Mouse (Mus musculus) intestine, embryonic 14.5 days (tissue): Measurements from ENCODE around the gene Snx29. TPM values are rescaled to one million over a fixed set of nuclear protein-coding genes. Genes with fewer than 3 reads are reported as not detected.

Experiments
- ATAC-seq: fragments of 200-750 bp; cut with Nextera tagmentation; replicated peaks from 2 replicates; pipeline ENCODE4 v1.8.0; 2017; ENCODE audit warnings: low read depth, moderate number of reproducible peaks, moderate TSS enrichment, moderate library complexity; ENCODE audit not compliant: low FRiP score, low TSS enrichment
- DNase-seq: peaks from one replicate; pipeline ENCODE4 v3.0.0-alpha.2; 2018; ENCODE audit warnings: low spot score
- H3K27ac ChIP-seq: fragments of 300-500 bp; sonication (generic); 2 replicates; pipeline ENCODE4 v1.5.1; 2014; ENCODE audit warnings: low read depth, mild to moderate bottlenecking, control low read depth
- H3K27me3 ChIP-seq: fragments of 300-500 bp; sonication (generic); replicated peaks from 2 replicates; pipeline ENCODE4 v1.6.1; 2014; ENCODE audit warnings: low read length, control low read depth; ENCODE audit not compliant: control insufficient read depth, insufficient read depth
- H3K36me3 ChIP-seq: fragments of 300-500 bp; sonication (generic); 2 replicates; pipeline ENCODE4 v1.6.1; 2014; ENCODE audit warnings: low read length, control low read depth; ENCODE audit not compliant: control insufficient read depth, insufficient read depth
- H3K4me1 ChIP-seq: fragments of 300-500 bp; sonication (generic); replicated peaks from 2 replicates; pipeline ENCODE4 v1.6.1; 2014; ENCODE audit warnings: low read length, control low read depth, mixed read lengths; ENCODE audit not compliant: control insufficient read depth, insufficient read depth
- H3K4me2 ChIP-seq: fragments of 300-500 bp; sonication (generic); 2 replicates; pipeline ENCODE4 v1.6.1; 2014; ENCODE audit warnings: low read length
- H3K4me3 ChIP-seq: fragments of 300-500 bp; sonication (generic); 2 replicates; pipeline ENCODE4 v1.5.1; 2014; ENCODE audit warnings: low read depth, low read length, control low read depth, mixed read lengths
- H3K9ac ChIP-seq: fragments of 300-500 bp; sonication (generic); 2 replicates; pipeline ENCODE4 v1.6.1; 2014; ENCODE audit warnings: mild to moderate bottlenecking, low read length
- H3K9me3 ChIP-seq: fragments of 300-500 bp; sonication (generic); 2 replicates; pipeline ENCODE4 v1.6.1; 2016; ENCODE audit warnings: low read length, control low read depth; ENCODE audit not compliant: control insufficient read depth
- WGBS: fragments of 180-500 bp; shearing (Covaris S2); extraction: QIAGEN DNeasy Blood & Tissue Kit; methylation state at CpG from one replicate; pipeline ENCODE4 v1.1.7; 2014; 5-methylcytosine and 5-hydroxymethylcytosine counted together
- polyA plus RNA-seq: library from polyadenylated mRNA; unstranded; fragments of >200 nt; fragmentation: Nextera tagmentation; extraction: Ambion mirVana; gene quantifications from 2 replicates; pipeline ENCODE4 v1.2.1, GENCODE M21; 2014

Gene Snx29
- polyA plus RNA-seq, 1 experiment from 2014 or later: 6.3 TPM

GRCm38 (mm10) chr16:11583941-11584639 is 261.4 kb downstream of the Snx29 start:
- 85% methylated on average over 8 of the region's 8 CpGs for WGBS
- DNase-seq: no peak

DNA sequence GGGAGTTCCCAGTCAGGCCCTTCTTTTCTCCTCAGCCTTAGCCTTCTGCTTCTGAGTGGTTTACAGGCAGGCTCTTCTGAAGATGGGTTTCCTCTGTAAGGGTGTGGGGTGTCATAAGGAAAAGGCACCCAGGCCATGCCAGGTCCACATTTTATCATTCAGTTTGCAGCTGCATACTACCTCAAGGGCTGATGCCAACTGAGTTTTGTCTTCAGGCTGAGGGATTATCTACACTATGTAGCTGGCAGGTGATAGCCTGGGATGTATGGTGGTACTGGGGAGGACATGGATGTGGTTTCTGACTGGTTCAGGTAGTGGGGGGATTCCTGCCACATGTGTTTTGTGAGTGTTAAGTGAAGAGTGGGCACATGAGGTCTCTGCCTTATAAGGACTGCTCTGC is 266.0 kb downstream of the Snx29 start:
- Histone ChIP-seq H3K36me3 (no peaks in the 10 kb centered on the region), H3K9ac (no peak overlapping the region), H3K27ac (no peak overlapping the region), H3K27me3 (no peaks in the 10 kb centered on the region), H3K4me1 (no peaks in the 10 kb centered on the region), H3K4me2 (no peak overlapping the region), H3K9me3 (no peaks in the 10 kb centered on the region), H3K4me3 (no peak overlapping the region)
- DNase-seq (no peak), ATAC-seq (no peak)

More at GRCm38 (mm10) chr16:11583941-11584639, 261.4 kb downstream of the Snx29 start:
- Histone ChIP-seq H3K9me3 (no peaks in the 10 kb centered on the region), H3K27me3 (no peaks in the 10 kb centered on the region), H3K4me3 (no peak overlapping the region), H3K36me3 (no peaks in the 10 kb centered on the region), H3K27ac (no peak overlapping the region), H3K4me1 (no peaks in the 10 kb centered on the region), H3K4me2 (no peak overlapping the region), H3K9ac (no peak overlapping the region)
- no peak for ATAC-seq

GRCm38 (mm10) chr16:11589336-11589735 is 266.6 kb downstream of the Snx29 start:
- no peaks in the 10 kb centered on the region for H3K27me3 ChIP-seq
- no peak overlapping the region for H3K9ac ChIP-seq
- H3K9me3 ChIP-seq: no peaks in the 10 kb centered on the region
- no peaks in the 10 kb centered on the region for H3K4me1 ChIP-seq
- no peak overlapping the region for H3K27ac ChIP-seq
- no peak overlapping the region for H3K4me3 ChIP-seq
- ATAC-seq (no peak), DNase-seq (no peak)
- no peaks in the 10 kb centered on the region for H3K36me3 ChIP-seq
- WGBS: 42% methylated on average over 2 of the region's 2 CpGs
- no peak overlapping the region for H3K4me2 ChIP-seq

- 79% methylated on average over 10 of the region's 10 CpGs for WGBS
- H3K36me3 ChIP-seq: no peaks in the 10 kb centered on the region
- no peaks in the 10 kb centered on the region for H3K4me1 ChIP-seq
- no peak overlapping the region for H3K4me3 ChIP-seq
- H3K9me3 ChIP-seq: no peaks in the 10 kb centered on the region
- no peak overlapping the region for H3K4me2 ChIP-seq
- DNase-seq: no peak
- ATAC-seq: no peak
- no peak overlapping the region for H3K27ac ChIP-seq
- no peaks in the 10 kb centered on the region for H3K27me3 ChIP-seq
- H3K9ac ChIP-seq: no peak overlapping the region
Measured at GRCm38 (mm10) chr16:11589782-11590695, 267.3 kb downstream of the Snx29 start.

GRCm38 (mm10) chr16:11596599-11596998 is 273.9 kb downstream of the Snx29 start:
- 80% methylated on average over 3 of the region's 3 CpGs for WGBS
- ATAC-seq: no peak
- no peaks in the 10 kb centered on the region for H3K9me3 ChIP-seq

GRCm38 (mm10) chr16:11597769-11598168 is 275.1 kb downstream of the Snx29 start:
- Histone ChIP-seq H3K27me3 (no peaks in the 10 kb centered on the region), H3K9ac (no peak overlapping the region), H3K4me3 (no peak overlapping the region), H3K9me3 (no peaks in the 10 kb centered on the region), H3K36me3 (no peaks in the 10 kb centered on the region), H3K4me2 (no peak overlapping the region), H3K4me1 (no peaks in the 10 kb centered on the region), H3K27ac (no peak overlapping the region)
- no peak for DNase-seq
- 32% methylated on average over 7 of the region's 7 CpGs for WGBS
- no peak for ATAC-seq

More at GRCm38 (mm10) chr16:11596599-11596998, 273.9 kb downstream of the Snx29 start:
- H3K9ac ChIP-seq: no peak overlapping the region
- no peaks in the 10 kb centered on the region for H3K4me1 ChIP-seq
- H3K27ac ChIP-seq: no peak overlapping the region
- H3K36me3 ChIP-seq: no peaks in the 10 kb centered on the region
- H3K4me3 ChIP-seq: no peak overlapping the region
- H3K27me3 ChIP-seq: no peaks in the 10 kb centered on the region
- no peak overlapping the region for H3K4me2 ChIP-seq
- no peak for DNase-seq

DNA sequence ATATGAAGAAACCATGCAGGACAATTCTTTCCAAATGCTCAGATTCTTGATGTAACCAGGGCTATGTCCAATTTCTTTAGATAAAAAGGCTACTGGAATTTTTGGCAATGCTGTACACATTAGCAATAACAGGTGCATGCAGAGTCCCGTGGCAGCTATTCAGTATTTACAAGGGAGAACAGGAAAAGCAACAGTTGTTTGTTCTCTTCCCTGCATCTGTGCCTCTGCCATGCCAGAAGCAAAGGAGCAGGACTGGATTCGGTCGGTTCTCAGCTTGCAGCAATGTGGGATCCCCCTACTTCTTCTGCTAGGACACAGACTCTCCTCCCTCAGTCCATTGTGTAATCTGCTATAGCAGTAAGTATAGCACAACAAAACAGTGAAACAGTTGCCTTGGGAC is 276.8 kb downstream of the Snx29 start:
- ATAC-seq: no peak

DNA sequence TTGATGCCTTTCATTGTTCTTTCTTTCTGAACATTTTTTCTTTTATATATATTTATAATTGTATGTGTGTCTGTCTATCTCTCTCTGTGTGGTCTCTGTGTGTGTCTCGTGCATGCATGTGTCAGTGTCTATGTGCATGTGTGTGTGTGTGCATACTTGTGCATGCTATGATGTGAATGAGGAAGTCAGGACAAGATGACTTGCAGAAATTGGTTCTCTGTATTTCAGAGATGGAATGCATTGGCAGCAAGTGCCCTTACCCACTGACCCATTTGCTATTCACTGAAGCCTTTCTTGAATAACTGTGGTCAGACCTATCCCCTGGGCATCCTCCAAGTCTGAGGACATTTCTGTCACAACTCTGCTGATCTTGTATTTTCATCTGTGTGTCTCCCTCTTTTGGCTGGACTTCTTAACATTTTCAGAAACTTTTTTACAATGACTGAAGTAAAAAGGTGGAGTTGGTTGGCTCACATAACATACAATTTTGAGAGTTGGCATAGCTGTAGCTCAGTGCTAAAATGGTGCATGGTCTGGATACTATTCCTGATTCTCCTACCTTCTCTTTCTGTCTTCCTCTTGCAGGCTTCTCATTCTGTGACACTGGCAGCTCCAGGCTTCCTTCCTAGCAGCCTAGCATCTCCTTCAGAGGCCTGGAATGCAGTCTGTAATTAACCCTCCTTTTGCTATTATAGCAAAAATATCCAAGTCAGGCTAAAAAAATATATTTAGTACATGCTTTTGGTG is 278.8 kb downstream of the Snx29 start:
- 87% methylated on average over 1 of the region's 1 CpGs for WGBS
- DNase-seq (no peak), ATAC-seq (no peak)
- no peak overlapping the region for H3K27ac ChIP-seq
- no peak overlapping the region for H3K9ac ChIP-seq
- no peak overlapping the region for H3K4me2 ChIP-seq
- H3K9me3 ChIP-seq: no peaks in the 10 kb centered on the region
- H3K27me3 ChIP-seq: no peaks in the 10 kb centered on the region
- no peaks in the 10 kb centered on the region for H3K4me1 ChIP-seq
- no peak overlapping the region for H3K4me3 ChIP-seq
- no peaks in the 10 kb centered on the region for H3K36me3 ChIP-seq

More for the DNA sequence above, 276.8 kb downstream of the Snx29 start:
- H3K4me1 ChIP-seq: no peaks in the 10 kb centered on the region
- H3K4me3 ChIP-seq: no peak overlapping the region
- DNase-seq: no peak
- no peak overlapping the region for H3K27ac ChIP-seq
- no peak overlapping the region for H3K9ac ChIP-seq
- H3K9me3 ChIP-seq: no peaks in the 10 kb centered on the region
- H3K4me2 ChIP-seq: no peak overlapping the region
- H3K27me3 ChIP-seq: no peaks in the 10 kb centered on the region
- H3K36me3 ChIP-seq: no peaks in the 10 kb centered on the region
- 77% methylated on average over 3 of the region's 3 CpGs for WGBS
